Mouse (Mus musculus): ENCODE measurements around the gene Rps6kl1.
A peak's percentile ranks its signal among the peaks of the same experiment; 100 is the strongest.

Gene Rps6kl1

DNA sequence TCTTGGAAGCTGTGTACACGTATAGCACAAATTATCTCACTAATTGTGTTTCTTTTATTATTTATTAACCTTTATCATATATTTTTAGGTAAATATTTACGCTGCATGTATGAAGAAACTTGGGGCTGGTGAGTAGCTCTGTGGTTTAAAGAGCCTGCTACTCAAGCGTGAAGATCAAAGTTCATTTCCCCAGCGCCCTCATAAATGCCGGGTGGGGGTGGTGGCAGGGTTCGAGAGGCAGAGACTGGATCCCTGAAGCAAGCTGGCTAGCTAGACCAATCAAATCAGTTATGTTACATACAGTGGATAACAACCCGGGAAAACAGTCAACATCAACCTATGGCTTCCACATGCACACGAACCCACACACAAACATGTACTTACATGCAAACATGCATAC lies 48.0 kb downstream of the Rps6kl1 start:
- DNase-seq (ENCODE audit: low spot score), result no peak

DNA sequence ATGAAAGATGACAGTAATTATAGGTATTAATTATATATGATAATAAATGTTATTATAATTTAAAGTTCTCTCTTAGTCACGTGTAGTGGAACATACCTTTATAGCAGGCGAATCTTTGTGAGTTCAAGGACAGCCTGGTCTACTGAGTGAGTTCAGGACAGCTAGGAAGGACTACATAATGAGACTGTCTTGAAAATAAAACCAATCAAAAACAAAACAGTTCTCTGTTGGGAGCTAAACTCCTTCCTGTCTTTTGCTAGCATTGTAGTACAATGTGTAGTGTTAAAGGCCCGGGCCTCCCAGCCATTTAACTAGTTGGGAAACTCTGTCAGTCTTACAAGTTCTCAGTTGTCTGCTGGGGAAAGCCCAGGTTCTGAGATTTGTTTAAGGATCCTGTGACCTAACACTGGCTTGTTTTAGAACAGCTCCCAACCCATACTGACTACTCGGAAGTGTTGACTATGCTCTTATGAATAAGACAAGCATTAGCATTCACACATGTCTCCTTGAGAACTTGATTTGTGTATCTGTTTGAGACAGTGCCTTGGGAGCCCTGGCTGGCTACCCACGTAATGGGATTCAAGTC lies 49.5 kb downstream of the Rps6kl1 start:
- no peak for DNase-seq (ENCODE audit: low spot score)

DNA sequence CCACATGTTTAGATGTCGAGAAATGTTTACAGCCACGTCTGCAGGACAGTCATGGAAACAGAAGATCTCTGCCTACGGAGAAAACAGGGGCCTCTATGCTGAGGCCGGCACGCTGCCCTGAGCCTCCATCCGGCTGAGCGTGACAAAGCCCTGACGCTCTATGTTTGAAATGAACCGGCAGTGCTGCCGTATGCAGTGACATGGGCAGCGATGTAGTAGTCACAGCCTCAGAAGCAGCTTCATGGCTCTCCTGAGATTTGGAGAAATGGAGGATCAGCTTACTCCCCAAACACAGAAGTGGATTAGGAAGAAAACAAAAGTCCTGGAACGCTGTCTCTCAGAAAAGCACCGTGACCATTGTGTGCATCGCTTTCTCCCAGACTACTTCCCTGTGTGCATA lies 50.1 kb downstream of the Rps6kl1 start:
- no peak for DNase-seq (ENCODE audit: low spot score)

DNA sequence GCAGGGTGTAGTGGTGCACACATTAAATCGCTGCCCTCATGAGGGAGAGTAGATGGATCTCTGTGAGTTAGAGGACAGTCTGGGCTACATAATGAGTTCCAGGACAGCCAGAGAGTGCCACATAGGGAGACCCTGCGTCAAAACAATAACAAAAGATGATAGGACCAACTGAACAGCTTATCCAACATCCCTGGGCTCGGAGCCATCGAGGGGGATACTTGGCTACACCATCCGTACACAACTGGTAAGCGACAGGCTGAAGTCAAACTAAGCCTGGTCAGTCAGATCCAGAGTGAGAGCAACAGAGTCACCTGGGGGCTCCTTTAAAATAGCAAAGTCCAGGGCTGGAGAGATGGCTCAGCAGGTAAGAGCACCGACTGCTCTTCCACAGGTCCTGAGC lies 55.2 kb downstream of the Rps6kl1 start:
- DNase-seq (ENCODE audit: low spot score), result no peak

DNA sequence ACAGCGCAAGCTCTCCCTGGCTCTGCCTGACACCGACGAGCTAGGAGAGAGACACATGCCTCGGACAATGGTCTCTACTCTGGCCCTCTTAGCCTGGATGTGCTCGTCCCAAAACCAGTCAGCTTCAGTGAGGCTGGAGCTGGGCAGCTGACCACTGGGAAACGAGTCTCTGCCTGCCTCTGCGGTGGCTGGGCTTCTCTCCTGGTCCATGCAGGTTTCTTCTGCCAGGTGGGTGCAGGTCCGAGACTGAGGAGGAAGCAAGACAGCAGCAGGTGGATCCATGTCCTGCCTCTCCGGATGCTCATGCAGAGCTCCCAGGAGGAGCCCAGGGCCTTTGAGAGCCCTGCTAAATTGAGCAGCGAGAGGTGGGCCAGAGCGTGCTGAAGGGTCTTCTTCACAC lies 55.9 kb downstream of the Rps6kl1 start:
- DNase-seq (ENCODE audit: low spot score), result no peak

DNA sequence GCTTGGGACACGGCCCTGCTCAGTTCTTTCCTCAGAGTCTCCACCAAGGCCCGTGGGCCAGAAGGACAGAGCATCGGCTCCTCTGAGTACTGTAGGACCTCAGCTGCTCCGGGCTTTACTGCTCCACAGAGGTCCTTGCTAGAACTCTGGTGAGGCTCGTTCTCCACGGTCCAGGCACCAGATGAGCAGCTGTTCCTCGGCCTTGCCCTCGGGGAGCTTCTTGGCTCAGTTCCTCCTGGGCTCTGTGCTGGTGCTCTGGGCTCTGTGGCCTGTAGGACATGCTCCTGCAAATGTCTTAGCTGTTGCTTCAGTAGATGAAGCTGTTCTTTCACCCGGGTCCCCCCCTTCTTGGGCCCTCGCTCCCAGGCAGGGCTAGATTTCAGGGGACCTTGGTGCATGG lies 56.4 kb downstream of the Rps6kl1 start:
- no peak for DNase-seq (ENCODE audit: low spot score)

DNA sequence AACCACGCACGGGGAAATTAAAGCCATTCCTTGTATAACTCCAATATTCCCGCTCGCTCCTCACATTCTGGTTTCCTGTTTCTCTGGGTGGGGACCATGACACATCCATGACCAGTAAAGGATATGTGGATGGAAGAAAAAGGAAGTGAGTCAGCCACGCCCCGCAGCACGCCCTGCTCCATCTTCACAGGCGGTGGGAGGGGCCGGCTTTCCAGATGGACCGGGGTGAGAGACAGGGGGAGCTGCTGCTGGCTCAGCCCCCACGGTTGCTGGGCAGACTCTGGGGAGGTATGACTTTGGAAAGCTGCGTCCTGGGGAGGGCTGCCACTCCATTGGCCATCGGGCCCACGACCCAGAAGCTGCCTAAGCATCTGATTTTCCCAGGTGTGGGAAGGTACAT lies 57.1 kb downstream of the Rps6kl1 start:
- DNase-seq (ENCODE audit: low spot score), result peak; percentile 45

DNA sequence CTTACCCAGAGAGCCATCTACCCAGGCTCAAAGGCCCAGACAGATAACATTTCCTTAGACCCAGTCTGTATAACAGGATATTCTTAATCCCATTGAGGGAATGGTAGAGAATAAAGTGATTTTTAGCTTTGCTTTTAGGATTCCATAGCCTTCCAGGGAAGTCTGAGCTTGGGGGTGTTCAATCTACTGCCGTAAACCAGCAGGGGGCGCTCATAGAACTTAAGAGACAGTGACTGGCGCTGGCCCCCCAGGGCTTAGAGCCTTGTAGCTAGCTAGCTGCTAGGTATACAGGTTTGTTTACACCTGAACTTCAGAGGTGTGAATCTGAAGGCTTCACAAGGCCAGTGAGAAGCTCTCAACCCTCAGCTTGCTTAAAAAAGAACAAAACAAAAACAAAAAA lies 58.9 kb downstream of the Rps6kl1 start:
- DNase-seq (ENCODE audit: low spot score), result peak; percentile 70

DNA sequence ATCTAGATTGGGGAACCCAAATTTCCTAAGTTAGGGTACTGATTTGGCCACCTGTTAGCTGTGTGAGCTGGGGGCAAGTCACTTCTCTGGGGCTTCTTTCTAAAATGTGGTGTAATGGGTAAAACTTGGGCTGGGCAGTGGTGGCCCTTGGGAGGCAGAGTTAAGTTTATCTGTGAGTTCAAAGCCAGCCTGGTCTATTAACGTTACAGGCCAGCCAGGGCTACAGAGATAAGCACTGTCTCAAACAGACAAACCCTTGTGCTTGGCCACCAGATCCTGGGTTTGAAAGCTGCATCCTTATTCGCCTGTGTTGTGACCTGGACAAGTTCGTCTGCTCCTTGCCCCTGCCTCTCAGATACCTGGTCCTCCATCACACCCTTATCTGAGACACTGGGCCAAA lies 59.9 kb downstream of the Rps6kl1 start:
- DNase-seq (ENCODE audit: low spot score), result no peak

DNA sequence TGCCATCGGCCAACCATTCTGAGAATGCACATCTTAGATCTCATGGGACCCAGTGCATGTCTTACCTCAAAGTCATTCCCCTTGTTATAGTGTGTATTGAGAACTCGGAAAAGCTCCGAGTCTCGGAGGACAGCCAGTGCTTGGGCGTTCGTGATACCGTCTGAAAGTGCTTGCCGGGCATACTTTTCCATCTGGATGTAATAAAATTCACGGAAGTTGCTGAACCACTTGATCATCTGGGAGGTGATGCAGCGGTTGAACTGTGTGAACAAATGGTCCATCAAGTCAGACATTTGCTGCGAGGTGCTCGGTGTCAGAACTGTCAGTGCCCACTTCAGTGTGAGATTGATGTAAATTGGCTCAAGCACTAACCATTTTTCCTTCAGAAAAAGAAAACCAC lies 63.2 kb downstream of the Rps6kl1 start:
- DNase-seq (ENCODE audit: low spot score), result no peak

Data from urinary bladder, postnatal 25 days (tissue).